8 mouse cellular contexts compared by ENCODE assay signal in genomic region chr6:121130039-121130705, GRCm38 (mm10). TPM values are rescaled to one million over a fixed set of nuclear protein-coding genes. Genes with fewer than 3 reads are reported as not detected.
DNase-seq lines count a peak whose midpoint lies in the region; ATAC-seq lines count a peak whose summit lies in the region.

No protein-coding gene starts in this region.

- peak overlapping the region; percentile 51 for H3K9ac ChIP-seq in embryonic facial prominence, embryonic 14.5 days (ENCODE audit: low read depth, low read length)
- peak overlapping the region; percentile 51 for H3K9ac ChIP-seq in limb, embryonic 13.5 days
- H3K9ac ChIP-seq in midbrain, embryonic 16.5 days (ENCODE audit: low read depth, low read length) = peak overlapping the region; percentile 88

- H3K4me3 ChIP-seq in embryonic facial prominence, embryonic 14.5 days (ENCODE audit: low read depth, low read length) = peak overlapping the region; percentile 39
- H3K4me3 ChIP-seq in limb, embryonic 13.5 days = peak overlapping the region; percentile 45
- peak overlapping the region; percentile 65 for H3K4me3 ChIP-seq in midbrain, embryonic 16.5 days (ENCODE audit: low read depth, low read length)

- peak; percentile 87 for DNase-seq in 416B (ENCODE audit: low read depth)
- peak; percentile 60 to 75 for DNase-seq in adrenal gland, postnatal 4 days (ENCODE audit: low spot score in 2 of 2)
- DNase-seq in embryonic facial prominence, embryonic 14.5 days (ENCODE audit: low spot score) = peak; percentile 93
- peak; percentile 83 to 86 for DNase-seq in heart, adult 9 months (ENCODE audit: low spot score in 2 of 2)
- peak; percentile 85 for DNase-seq in kidney, adult 9 months
- DNase-seq in spleen, postnatal 10 days (ENCODE audit: low spot score in 2 of 2) = peak; percentile 75 to 89

- H3K9me3 ChIP-seq in embryonic facial prominence, embryonic 14.5 days (ENCODE audit: control insufficient read depth, low read length) = no peaks in the 10 kb centered on the region
- no peaks in the 10 kb centered on the region for H3K9me3 ChIP-seq in limb, embryonic 13.5 days
- H3K9me3 ChIP-seq in midbrain, embryonic 16.5 days (replicated peaks; ENCODE audit: control insufficient read depth, low read length, poor library complexity, severe bottlenecking) = no peaks in the 10 kb centered on the region

- H3K36me3 ChIP-seq in embryonic facial prominence, embryonic 14.5 days (ENCODE audit: control insufficient read depth, insufficient read depth, low read length) = no peaks in the 10 kb centered on the region
- no peaks in the 10 kb centered on the region for H3K36me3 ChIP-seq in limb, embryonic 13.5 days
- no peaks in the 10 kb centered on the region for H3K36me3 ChIP-seq in midbrain, embryonic 16.5 days (ENCODE audit: control insufficient read depth, insufficient read depth, low read length)

- H3K4me2 ChIP-seq in embryonic facial prominence, embryonic 14.5 days (ENCODE audit: low read depth, low read length) = peak overlapping the region; percentile 74
- peak overlapping the region; percentile 74 for H3K4me2 ChIP-seq in limb, embryonic 13.5 days (replicated peaks)
- peak overlapping the region; percentile 75 for H3K4me2 ChIP-seq in midbrain, embryonic 16.5 days (ENCODE audit: low read length)

- peak; percentile 94 for ATAC-seq in embryonic facial prominence, embryonic 14.5 days (ENCODE audit: low read depth)
- peak; percentile 91 for ATAC-seq in limb, embryonic 13.5 days (ENCODE audit: low FRiP score, low read depth)
- peak; percentile 92 for ATAC-seq in midbrain, embryonic 16.5 days

- WGBS in embryonic facial prominence, embryonic 14.5 days = 1% methylated on average over 32 of the region's 32 CpGs
- under 1% methylated on average over 32 of the region's 32 CpGs for WGBS in limb, embryonic 13.5 days
- under 1% methylated on average over 32 of the region's 32 CpGs for WGBS in midbrain, embryonic 16.5 days

- peaks cover 11% of the 10 kb centered on the region for H3K27me3 ChIP-seq in embryonic facial prominence, embryonic 14.5 days (replicated peaks; ENCODE audit: control insufficient read depth, insufficient read depth, low read length)
- H3K27me3 ChIP-seq in limb, embryonic 13.5 days = peaks cover 39% of the 10 kb centered on the region
- no peaks in the 10 kb centered on the region for H3K27me3 ChIP-seq in midbrain, embryonic 16.5 days (ENCODE audit: control insufficient read depth, insufficient read depth, low read depth, low read length)

- H3K27ac ChIP-seq in embryonic facial prominence, embryonic 14.5 days (replicated peaks; ENCODE audit: low read depth, low read length) = no peak overlapping the region; the same call in 1 of the 2 replicates
- no peak overlapping the region for H3K27ac ChIP-seq in limb, embryonic 13.5 days
- peak overlapping the region; percentile 98 for H3K27ac ChIP-seq in midbrain, embryonic 16.5 days (ENCODE audit: low read length)

- peaks cover 8% of the 10 kb centered on the region for H3K4me1 ChIP-seq in embryonic facial prominence, embryonic 14.5 days (ENCODE audit: control insufficient read depth, insufficient read depth, low read length)
- peaks cover 18% of the 10 kb centered on the region for H3K4me1 ChIP-seq in limb, embryonic 13.5 days
- H3K4me1 ChIP-seq in midbrain, embryonic 16.5 days (ENCODE audit: control insufficient read depth, insufficient read depth, low read length) = peaks cover 20% of the 10 kb centered on the region

RNA-seq across cellular contexts. Expression of gene Mical3, which starts 0.6 kb away (rescaled TPM):
- 10 to 100 TPM; 71.0 to 71.9 TPM for total RNA-seq in adrenal gland, postnatal 4 days (2021)
- 17.0 and 19.2 TPM in 2 replicates for polyA plus RNA-seq in embryonic facial prominence, embryonic 14.5 days (2014; fragmentation: Nextera tagmentation; extraction: Ambion mirVana)
- 11.0 and 13.2 TPM in 2 replicates for polyA plus RNA-seq in limb, embryonic 13.5 days (2015; fragmentation: Nextera tagmentation; extraction: Ambion mirVana)
- 37.0 and 43.2 TPM in 2 replicates for polyA plus RNA-seq in midbrain, embryonic 16.5 days (2015; fragmentation: Nextera tagmentation; extraction: Ambion mirVana)

RNA-seq across cellular contexts. Expression of gene Pex26, which starts 53.3 kb away (rescaled TPM):
- total RNA-seq in adrenal gland, postnatal 4 days (2021) = 10 to 100 TPM; 13.4 TPM
- 7.6 and 8.9 TPM in 2 replicates for polyA plus RNA-seq in embryonic facial prominence, embryonic 14.5 days (2014; fragmentation: Nextera tagmentation; extraction: Ambion mirVana)
- 9.4 and 10.6 TPM in 2 replicates for polyA plus RNA-seq in limb, embryonic 13.5 days (2015; fragmentation: Nextera tagmentation; extraction: Ambion mirVana)
- polyA plus RNA-seq in midbrain, embryonic 16.5 days (2015; fragmentation: Nextera tagmentation; extraction: Ambion mirVana) = 17.6 and 18.6 TPM in 2 replicates
